8 mouse cellular contexts compared by ENCODE assay signal in genomic region chr9:108460319-108461178, GRCm38 (mm10). TPM values are rescaled to one million over a fixed set of nuclear protein-coding genes. Genes with fewer than 3 reads are reported as not detected.
DNase-seq lines count a peak whose midpoint lies in the region; ATAC-seq and TF ChIP-seq lines count a peak whose summit lies in the region.

Gene Ccdc71 (plus strand): TSS chr9:108460527.

- peak within 1 kb of the TSS; percentile 86 for H3K9ac ChIP-seq in MEL (ENCODE audit: control insufficient read depth, low read depth, low read length, poor library complexity, severe bottlenecking)
- peak within 1 kb of the TSS; percentile 93 for H3K9ac ChIP-seq in lung, embryonic 14.5 days

- no peak for TF ChIP-seq RAD21 in MEL (IDR thresholded peaks at IDR 0.05; ENCODE audit: low read depth, low read length)

- TF ChIP-seq CTCF in MEL (IDR thresholded peaks at IDR 0.05 in 2 of 3, conservative IDR thresholded peaks at IDR 0.05 in 1 of 3; ENCODE audit: control insufficient read depth in 1 of 3, insufficient read depth in 1 of 3, low read depth in 2 of 3, low read length in 3 of 3, poor library complexity in 1 of 3, severe bottlenecking in 1 of 3), result no peak
- TF ChIP-seq CTCF in lung, embryonic 14.5 days (IDR thresholded peaks at IDR 0.05; ENCODE audit: low read depth), result no peak

- peak; percentile 92 for DNase-seq in MEL (ENCODE audit: low read depth, low spot score)
- DNase-seq in cerebellum, adult 8-10 months, result peak; percentile 86
- peak; percentile 82 to 85 for DNase-seq in layer of hippocampus, adult 8-10 months (ENCODE audit: low spot score in 2 of 2)
- peak; percentile 92 for DNase-seq in lung, embryonic 14.5 days
- DNase-seq in thymus, adult 18-20 months, result peak; percentile 78 to 82

- peaks cover 13 to 38% of the 10 kb centered on the region in 2 experiments for H3K4me1 ChIP-seq in MEL (ENCODE audit: control insufficient read depth in 1 of 2, insufficient read depth in 2 of 2, low read length in 2 of 2)
- H3K4me1 ChIP-seq in lung, embryonic 14.5 days (ENCODE audit: insufficient read depth), result peaks cover 5% of the 10 kb centered on the region; the same call in 1 of the 2 replicates

- TF ChIP-seq EP300 in MEL (IDR thresholded peaks at IDR 0.05; ENCODE audit: low read depth in 1 of 2, low read length in 2 of 2), result peak in 1 of 2 experiments; percentile 57; a peak in 2 of 4 replicates

- peaks cover 16% of the 10 kb centered on the region for H3K79me2 ChIP-seq in MEL (ENCODE audit: control insufficient read depth, insufficient read depth, low read length, poor library complexity)

- H3K27ac ChIP-seq in MEL (ENCODE audit: control insufficient read depth, low read depth, low read length), result peak within 1 kb of the TSS; percentile 74
- H3K27ac ChIP-seq in lung, embryonic 14.5 days (ENCODE audit: low read depth), result peak within 1 kb of the TSS; percentile 97

- peak; percentile 89 for ATAC-seq in frontal cortex, adult (ENCODE audit: low TSS enrichment)
- peak; percentile 75 to 90 for ATAC-seq in hematopoietic stem cell, adult 5-6 weeks (replicated peaks in 1 of 2; ENCODE audit: insufficient read depth in 1 of 2, low FRiP score in 2 of 2, low TSS enrichment in 1 of 2, low read depth in 1 of 2, poor library complexity in 2 of 2, severe bottlenecking in 2 of 2)
- ATAC-seq in lung, embryonic 14.5 days (ENCODE audit: insufficient read depth), result peak; percentile 83
- peak; percentile 77 for ATAC-seq in neutrophil, adult 5-6 weeks (ENCODE audit: extremely low read depth, insufficient number of reproducible peaks, low FRiP score, poor library complexity, severe bottlenecking)

- no peaks in the 10 kb centered on the region for H3K27me3 ChIP-seq in MEL (ENCODE audit: control insufficient read depth in 1 of 2, insufficient read depth in 2 of 2, low read length in 2 of 2)
- H3K27me3 ChIP-seq in lung, embryonic 14.5 days (ENCODE audit: insufficient read depth, low read length), result no peaks in the 10 kb centered on the region

- H3K9me3 ChIP-seq in MEL (replicated peaks; ENCODE audit: insufficient read depth, low read length), result no peaks in the 10 kb centered on the region
- no peaks in the 10 kb centered on the region for H3K9me3 ChIP-seq in lung, embryonic 14.5 days (ENCODE audit: low read depth, low read length)

- H3K4me2 ChIP-seq in lung, embryonic 14.5 days, result peak within 1 kb of the TSS; percentile 85

- WGBS in lung, embryonic 14.5 days, result under 1% methylated on average over 52 of the region's 52 CpGs

- peaks cover 0 to 27% of the 10 kb centered on the region in 2 experiments; a peak in 2 of 4 replicates for H3K36me3 ChIP-seq in MEL (ENCODE audit: control insufficient read depth in 1 of 2, insufficient read depth in 2 of 2, low read length in 2 of 2)
- peaks cover 32% of the 10 kb centered on the region for H3K36me3 ChIP-seq in lung, embryonic 14.5 days (ENCODE audit: insufficient read depth)

- H3K4me3 ChIP-seq in MEL (ENCODE audit: control insufficient read depth in 1 of 2, insufficient read depth in 1 of 2, low read depth in 2 of 2, low read length in 2 of 2), result peak within 1 kb of the TSS; percentile 80 to 96
- H3K4me3 ChIP-seq in lung, embryonic 14.5 days (ENCODE audit: low read depth, low read length), result peak within 1 kb of the TSS; percentile 87

- TF ChIP-seq POLR2A in MEL (IDR thresholded peaks at IDR 0.05; ENCODE audit: control insufficient read depth in 1 of 2, insufficient read depth in 1 of 2, low read depth in 1 of 2, low read length in 2 of 2, poor library complexity in 1 of 2), result peak; percentile 10 to 79; a peak in 3 of 4 replicates

TF ChIP-seq in MEL, 35 proteins besides CTCF, POLR2A, EP300 and RAD21:
- TF ChIP-seq MEF2A (IDR thresholded peaks at IDR 0.05; ENCODE audit: extremely low read depth, insufficient replicate concordance, low read depth, low read length, poor library complexity, severe bottlenecking) (no peak), MAZ (IDR thresholded peaks at IDR 0.05; ENCODE audit: low read depth, low read length) (peak; percentile 87), USF2 (IDR thresholded peaks at IDR 0.05; ENCODE audit: borderline replicate concordance in 1 of 2, insufficient read depth in 1 of 2, low read depth in 1 of 2, low read length in 2 of 2) (no peak), MYB (IDR thresholded peaks at IDR 0.05; ENCODE audit: low read depth, low read length) (no peak), ZC3H11A (IDR thresholded peaks at IDR 0.05; ENCODE audit: low read depth, low read length) (no peak), UBTF (IDR thresholded peaks at IDR 0.05; ENCODE audit: borderline replicate concordance, insufficient read depth, low read depth, low read length) (0 out of 2 replicates have a peak, but pooled peaks have one; percentile 17), MYC (IDR thresholded peaks at IDR 0.05; ENCODE audit: low read depth, low read length) (0 out of 2 replicates have a peak, but pooled peaks have one; percentile 32), CHD2 (IDR thresholded peaks at IDR 0.05; ENCODE audit: low read length) (peak; percentile 94), ELF1 (IDR thresholded peaks at IDR 0.05; ENCODE audit: low read depth, low read length) (peak; percentile 92), TAL1 (IDR thresholded peaks at IDR 0.05; ENCODE audit: low read length) (no peak), MAFK (IDR thresholded peaks at IDR 0.05; ENCODE audit: borderline replicate concordance, low read depth, low read length) (no peak), POLR2AphosphoS2 (IDR thresholded peaks at IDR 0.05; ENCODE audit: low read length) (peak; percentile 69; the same call in 1 of the 2 replicates), ETS1 (IDR thresholded peaks at IDR 0.05; ENCODE audit: low read depth, low read length) (peak; percentile 42; the same call in 1 of the 2 replicates), MXI1 (IDR thresholded peaks at IDR 0.05; ENCODE audit: low read depth, low read length) (peak; percentile 42; the same call in 1 of the 2 replicates), ZNF384 (IDR thresholded peaks at IDR 0.05; ENCODE audit: low read depth, low read length) (no peak), NELFE (IDR thresholded peaks at IDR 0.05; ENCODE audit: low read depth, low read length) (peak; percentile 75), TCF12 (IDR thresholded peaks at IDR 0.05; ENCODE audit: low read depth, low read length) (peak; percentile 31; the same call in 1 of the 2 replicates), E2F4 (IDR thresholded peaks at IDR 0.05; ENCODE audit: borderline replicate concordance, low read depth, low read length) (no peak), USF1 (IDR thresholded peaks at IDR 0.05; ENCODE audit: low read depth, low read length) (no peak), KAT2A (conservative IDR thresholded peaks at IDR 0.05; ENCODE audit: low read depth, low read length) (peak; percentile 91), MAX (IDR thresholded peaks at IDR 0.05; ENCODE audit: low read length) (no peak), TBP (IDR thresholded peaks at IDR 0.05; ENCODE audit: low read depth, low read length) (peak; percentile 70; the same call in 1 of the 2 replicates), HCFC1 (IDR thresholded peaks at IDR 0.05; ENCODE audit: low read depth, low read length) (peak; percentile 96), GABPA (IDR thresholded peaks at IDR 0.05; ENCODE audit: low read depth, low read length) (no peak), RCOR1 (IDR thresholded peaks at IDR 0.05; ENCODE audit: low read depth, low read length) (peak; percentile 63), SIN3A (IDR thresholded peaks at IDR 0.05; ENCODE audit: low read length) (peak; percentile 89), BHLHE40 (IDR thresholded peaks at IDR 0.05; ENCODE audit: borderline replicate concordance, low read depth, low read length) (0 out of 2 replicates have a peak, but pooled peaks have one; percentile 39), NRF1 (IDR thresholded peaks at IDR 0.05; ENCODE audit: insufficient read depth, low read depth, low read length, poor library complexity, severe bottlenecking) (0 out of 2 replicates have a peak, but pooled peaks have one; percentile 36), JUND (IDR thresholded peaks at IDR 0.05; ENCODE audit: low read depth, low read length) (no peak), SMC3 (IDR thresholded peaks at IDR 0.05; ENCODE audit: low read depth, low read length) (no peak), ZMIZ1 (IDR thresholded peaks at IDR 0.05; ENCODE audit: low read depth, low read length) (peak; percentile 42; the same call in 1 of the 2 replicates), ZKSCAN1 (IDR thresholded peaks at IDR 0.05; ENCODE audit: low read depth, low read length) (peak; percentile 77; the same call in 1 of the 2 replicates)

RNA-seq across cellular contexts. Expression of gene Ccdc71, which starts in this region (rescaled TPM):
- 18.3 and 23.1 TPM in 2 replicates for total RNA-seq in MEL (2012; rRNA removed)
- polyA plus RNA-seq in MEL (2012; ENCODE audit: insufficient read depth in 1 of 2, insufficient read length in 2 of 2, low read depth in 1 of 2, low replicate concordance in 2 of 2, missing spikeins in 1 of 2), result 10 to 100 TPM in 1 of 2 experiments, not detected in 1; 39.9 TPM
- total RNA-seq in hematopoietic stem cell, adult 5-6 weeks (2017), result 13.4 and 13.8 TPM in 2 replicates
- total RNA-seq in layer of hippocampus, adult 8-10 months (2022), result 10 to 100 TPM; 31.3 to 44.7 (median 36.6) TPM
- polyA plus RNA-seq in lung, embryonic 14.5 days (2014; fragmentation: Nextera tagmentation; extraction: Ambion mirVana), result 46.7 and 46.9 TPM in 2 replicates
- 15.7 and 19.8 TPM in 2 replicates for total RNA-seq in neutrophil, adult 5-6 weeks (2017)

Comparison
In these comparisons a context has a peak if more than half of its experiments do, and no peak if none do; other contexts are left out.
1. Peak in every context shown above with its lines: DNase-seq, ATAC-seq, H3K4me3 ChIP-seq and H3K27ac ChIP-seq.